Mouse (Mus musculus) testis, adult 2 months (tissue): ENCODE measurements around the gene Fads3. TPM values are rescaled to one million over a fixed set of nuclear protein-coding genes. Genes with fewer than 3 reads are reported as not detected.

Source experiments
- H3K27ac ChIP-seq: fragments of 200-500 bp; 2 replicates; pipeline ENCODE4 v1.5.1; 2012; ENCODE audit warnings: low read depth, low read length; ENCODE audit not compliant: control insufficient read depth, insufficient read depth
- H3K27me3 ChIP-seq: fragments of 200-500 bp; 2 replicates; pipeline ENCODE4 v1.6.1; 2012; ENCODE audit warnings: mild to moderate bottlenecking, low read length, moderate library complexity; ENCODE audit not compliant: control insufficient read depth, insufficient read depth
- H3K36me3 ChIP-seq: fragments of 200-500 bp; 2 replicates; pipeline ENCODE4 v1.6.1; 2012; ENCODE audit warnings: mild to moderate bottlenecking, low read length; ENCODE audit not compliant: control insufficient read depth, insufficient read depth
- H3K4me1 ChIP-seq: fragments of 200-500 bp; 2 replicates; pipeline ENCODE4 v1.6.1; 2012; ENCODE audit warnings: low read length; ENCODE audit not compliant: control insufficient read depth, insufficient read depth
- H3K4me3 ChIP-seq: fragments of 200-500 bp; 2 replicates; pipeline ENCODE4 v1.5.1; 2012; ENCODE audit warnings: low read depth, mild to moderate bottlenecking, low read length, moderate library complexity, mixed read lengths; ENCODE audit not compliant: control insufficient read depth
- CTCF ChIP-seq: fragments of 200-500 bp; IDR thresholded peaks from 2 replicates; pipeline ENCODE4 v1.5.1; 2012; ENCODE audit warnings: low read depth, mild to moderate bottlenecking, inconsistent platforms, low read length, moderate library complexity; ENCODE audit not compliant: control insufficient read depth, insufficient read depth, insufficient replicate concordance
- POLR2A ChIP-seq: fragments of 200-500 bp; IDR thresholded peaks from 2 replicates; pipeline ENCODE4 v1.6.1; 2012; ENCODE audit warnings: low read depth, mild to moderate bottlenecking, inconsistent platforms, low read length, moderate library complexity; ENCODE audit not compliant: control insufficient read depth
- polyA plus RNA-seq: library from polyadenylated mRNA; depleted of rRNA; stranded (reverse); fragments of >200 nt; gene quantifications from 2 replicates; pipeline ENCODE4 v1.2.3, GENCODE M21; 2012

The Fads3 gene
- polyA plus RNA-seq, 1 experiment, result 7.6 TPM

GRCm38 (mm10) chr19:10100631-10101071 is 59.3 kb downstream of the Fads3 start:
- Histone ChIP-seq H3K4me3 (peak overlapping the region; percentile 75), H3K36me3 (no peaks in the 10 kb centered on the region), H3K27me3 (no peaks in the 10 kb centered on the region), H3K4me1 (peaks cover 7% of the 10 kb centered on the region), H3K27ac (peak overlapping the region; percentile 86)
- TF ChIP-seq CTCF, result no peak
- TF ChIP-seq POLR2A, result peak; percentile 12; the same call in 1 of the 2 replicates

DNA sequence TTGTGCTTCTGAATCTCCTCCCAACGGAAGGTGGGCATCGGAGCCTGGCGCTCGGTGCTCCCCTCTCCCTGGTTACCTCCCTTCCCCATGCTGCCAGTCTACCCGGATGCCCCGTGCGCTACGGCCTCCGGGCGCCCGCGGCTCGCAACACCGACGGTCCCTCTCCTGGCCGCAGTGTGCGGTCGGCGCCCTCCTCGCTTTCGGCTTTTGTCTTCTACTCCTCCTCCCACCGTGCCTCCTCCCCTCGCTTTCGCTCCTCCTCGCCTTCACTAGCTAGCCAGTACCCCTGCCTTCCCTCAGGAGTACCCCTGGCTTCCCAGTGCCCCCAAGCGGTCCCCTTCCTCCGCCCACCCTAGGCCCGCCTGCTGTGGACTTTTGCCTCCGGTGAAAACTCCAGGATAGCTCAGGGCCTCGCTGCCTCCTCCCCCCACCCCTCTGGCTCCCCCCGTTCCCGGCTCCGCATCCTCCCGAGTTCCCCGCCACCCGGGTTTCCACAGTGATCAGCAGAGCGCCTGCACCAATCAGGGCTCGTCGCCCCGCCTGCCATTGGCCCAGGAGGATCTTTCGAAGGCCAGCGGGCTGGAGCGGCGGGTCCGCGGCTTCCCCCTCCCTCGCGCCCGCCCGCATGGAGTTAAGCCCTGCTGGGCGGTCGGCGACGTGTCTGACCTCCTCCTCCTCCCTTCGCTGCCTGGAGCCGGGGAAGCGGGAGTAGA is 60.1 kb downstream of the Fads3 start, which contains the start of gene Fads2:
Fads2 (minus strand) TSS at position 406 of the 713 bp plus-strand sequence.
- H3K4me3 ChIP-seq, result peak within 1 kb of the TSS; percentile 75
- peaks cover 7% of the 10 kb centered on the region for H3K4me1 ChIP-seq
- peak; percentile 90 for TF ChIP-seq POLR2A
- no peak for TF ChIP-seq CTCF
- H3K36me3 ChIP-seq, result no peaks in the 10 kb centered on the region
- H3K27ac ChIP-seq, result peak within 1 kb of the TSS; percentile 86
- no peaks in the 10 kb centered on the region for H3K27me3 ChIP-seq

DNA sequence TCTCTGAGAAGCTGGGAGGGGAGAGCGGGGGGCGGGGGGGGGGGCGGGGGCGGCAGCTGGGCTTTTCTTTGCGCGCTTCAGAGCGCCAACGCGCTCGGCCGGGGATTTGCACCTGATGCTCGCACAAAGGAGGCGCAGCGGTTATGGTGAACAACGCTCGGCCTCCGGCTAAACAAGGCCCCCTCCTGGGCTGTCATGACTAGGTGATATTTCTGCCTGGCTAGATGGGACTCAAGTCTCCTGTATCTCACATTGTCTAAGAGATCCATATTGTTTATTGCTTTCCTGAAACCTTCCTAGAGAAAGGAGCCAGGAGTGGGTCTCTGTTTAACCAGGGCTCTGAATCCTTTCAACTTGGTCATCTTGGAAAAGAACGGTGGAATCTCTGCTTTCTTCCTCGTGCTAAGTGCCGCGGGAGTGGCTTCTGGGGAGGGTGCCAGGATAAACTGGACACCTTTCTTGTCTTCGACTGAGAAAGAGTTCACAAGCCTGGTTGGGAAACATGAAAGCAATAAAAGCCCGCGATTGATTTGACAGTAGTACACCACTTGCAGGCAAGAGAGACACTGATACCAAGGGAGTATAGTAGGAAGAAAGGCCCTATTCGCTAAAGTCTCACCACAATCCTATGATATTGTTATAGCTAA is 60.8 kb downstream of the Fads3 start:
- no peaks in the 10 kb centered on the region for H3K36me3 ChIP-seq
- H3K4me3 ChIP-seq, result peak overlapping the region; percentile 75
- peak overlapping the region; percentile 74 for H3K27ac ChIP-seq
- TF ChIP-seq CTCF, result no peak
- no peak for TF ChIP-seq POLR2A
- H3K27me3 ChIP-seq, result no peaks in the 10 kb centered on the region
- peaks cover 7% of the 10 kb centered on the region for H3K4me1 ChIP-seq

DNA sequence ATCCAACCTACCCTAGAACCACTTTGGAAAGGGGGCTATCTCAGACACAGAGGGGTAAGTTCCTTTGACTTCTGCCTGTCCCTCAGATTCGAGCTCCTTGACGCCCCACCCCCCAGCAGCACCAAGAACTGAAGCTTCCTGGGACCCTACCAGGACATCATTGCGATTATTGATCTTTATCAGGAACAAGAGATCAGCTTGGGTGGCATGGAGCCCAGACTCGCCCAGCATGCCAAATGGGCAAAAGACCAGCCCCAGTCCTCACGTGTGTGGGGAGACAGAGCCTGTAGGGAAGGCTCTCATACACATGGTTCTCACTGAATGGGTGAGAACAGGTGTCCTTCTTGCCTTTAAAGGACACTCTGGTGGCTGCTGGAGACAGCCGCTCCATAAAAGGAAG is 62.9 kb downstream of the Fads3 start:
- Histone ChIP-seq H3K36me3 (no peaks in the 10 kb centered on the region), H3K4me3 (no peak overlapping the region), H3K27ac (no peak overlapping the region), H3K27me3 (no peaks in the 10 kb centered on the region), H3K4me1 (peaks cover 7% of the 10 kb centered on the region)
- no peak for TF ChIP-seq CTCF
- TF ChIP-seq POLR2A, result no peak

GRCm38 (mm10) chr19:10105034-10105493 is 63.7 kb downstream of the Fads3 start:
- no peaks in the 10 kb centered on the region for H3K27me3 ChIP-seq
- no peaks in the 10 kb centered on the region for H3K36me3 ChIP-seq
- H3K27ac ChIP-seq, result no peak overlapping the region
- TF ChIP-seq POLR2A (no peak), CTCF (no peak)
- no peak overlapping the region for H3K4me3 ChIP-seq
- H3K4me1 ChIP-seq, result peaks cover 7% of the 10 kb centered on the region

DNA sequence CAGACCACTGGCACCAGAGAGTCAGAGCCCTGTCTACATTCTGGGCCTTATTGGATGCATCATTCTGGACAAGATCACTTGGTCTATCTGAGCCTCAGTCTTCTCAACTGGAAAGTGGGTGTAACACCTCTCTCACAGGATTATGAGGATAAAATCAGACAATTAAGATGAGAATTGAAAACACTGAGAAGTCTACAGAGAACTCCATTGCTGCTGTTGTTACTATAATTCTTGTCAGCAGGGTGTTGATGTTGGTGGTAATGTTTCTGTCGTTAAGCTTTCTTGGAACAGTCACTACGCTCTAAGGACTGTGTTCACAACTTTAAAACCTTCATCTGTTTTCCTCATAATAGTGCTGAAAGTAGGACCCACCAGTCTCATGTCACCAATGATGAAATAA is 65.3 kb downstream of the Fads3 start:
- Histone ChIP-seq H3K27me3 (no peaks in the 10 kb centered on the region), H3K4me1 (peaks cover 2% of the 10 kb centered on the region; the same call in 1 of the 2 replicates), H3K36me3 (no peaks in the 10 kb centered on the region), H3K4me3 (no peak overlapping the region), H3K27ac (no peak overlapping the region; the same call in 1 of the 2 replicates)
- no peak for TF ChIP-seq POLR2A
- TF ChIP-seq CTCF, result no peak

GRCm38 (mm10) chr19:10107051-10107611 is 65.8 kb downstream of the Fads3 start:
- H3K27me3 ChIP-seq, result no peaks in the 10 kb centered on the region
- H3K4me1 ChIP-seq, result peaks cover under 1% of the 10 kb centered on the region; the same call in 1 of the 2 replicates
- no peak overlapping the region for H3K27ac ChIP-seq
- TF ChIP-seq CTCF, result no peak
- no peak for TF ChIP-seq POLR2A
- H3K36me3 ChIP-seq, result no peaks in the 10 kb centered on the region
- no peak overlapping the region for H3K4me3 ChIP-seq
